Mouse (Mus musculus) megakaryocyte, embryonic 14.5 days (primary cell): ENCODE results near the gene Syne1.

Experiments used
- FLI1 ChIP-seq: IDR thresholded peaks from 2 replicates; pipeline ENCODE4 v1.6.1; 2012; ENCODE audit warnings: low read length, inconsistent platforms, mixed read lengths
- GATA1 ChIP-seq: IDR thresholded peaks from 3 replicates; pipeline ENCODE4 v1.6.1; 2012; ENCODE audit warnings: mixed read lengths, low read length, inconsistent platforms, borderline replicate concordance

DNA sequence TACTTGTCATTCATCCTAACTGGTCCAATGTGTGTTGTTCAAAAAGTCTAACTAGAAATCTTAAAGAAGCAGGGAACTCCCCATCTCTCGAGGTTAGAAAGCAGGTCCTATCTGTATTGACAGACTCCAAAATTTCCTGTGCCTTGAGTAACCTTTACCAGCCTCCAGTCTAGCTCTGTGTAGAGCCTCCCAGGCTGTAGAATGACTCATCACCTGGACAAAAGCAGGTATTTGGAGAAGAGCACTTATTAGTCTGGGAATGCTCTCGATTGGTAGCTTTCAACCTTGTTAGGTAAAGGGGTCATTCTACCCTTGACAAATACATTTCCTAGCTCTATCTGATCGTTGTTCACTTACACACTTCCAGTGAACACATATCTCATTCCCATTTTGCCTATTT lies 39.9 kb downstream of the Syne1 start:
- no peak for TF ChIP-seq GATA1
- no peak for TF ChIP-seq FLI1
